Mouse (Mus musculus): ENCODE measurements around the gene Gm10188.

GRCm38 (mm10) chr1:132267959-132268358 is 38.4 kb upstream of the Gm10188 start:
- TF ChIP-seq POLR2A (IDR thresholded peaks at IDR 0.05; ENCODE audit: extremely low read depth, insufficient read depth, low read length), result no peak
- TF ChIP-seq CTCF (IDR thresholded peaks at IDR 0.05; ENCODE audit: extremely low read depth, insufficient read depth, low read length), result no peak
